Mouse (Mus musculus): Measurements from ENCODE around the gene Exog.

The Exog gene

GRCm38 (mm10) chr9:119465056-119465455, 20.3 kb downstream of the Exog start:
- DNase-seq = no peak

GRCm38 (mm10) chr9:119465595-119465994, 20.9 kb downstream of the Exog start:
- DNase-seq = peak; percentile 31

GRCm38 (mm10) chr9:119469691-119470353, 25.1 kb downstream of the Exog start:
- no peak for DNase-seq

- no peak for DNase-seq
These were observed 27.7 kb downstream of the Exog start for GRCm38 (mm10) chr9:119472412-119472918.

- DNase-seq = peak; percentile 54
These were observed 28.3 kb downstream of the Exog start for GRCm38 (mm10) chr9:119473011-119473410.

- DNase-seq = no peak
These were observed 28.9 kb downstream of the Exog start for GRCm38 (mm10) chr9:119473608-119474164.

GRCm38 (mm10) chr9:119474717-119475611, 30.2 kb downstream of the Exog start:
- no peak for DNase-seq

- DNase-seq = no peak
These were observed 33.0 kb downstream of the Exog start for GRCm38 (mm10) chr9:119477754-119478153.

- DNase-seq = peak; percentile 60
These were observed 33.6 kb downstream of the Exog start for GRCm38 (mm10) chr9:119478345-119478744.

- DNase-seq = no peak
These were observed 34.6 kb downstream of the Exog start for GRCm38 (mm10) chr9:119479297-119479696.

- DNase-seq = no peak
These were observed 36.9 kb downstream of the Exog start for GRCm38 (mm10) chr9:119481612-119482011.

- DNase-seq = peak; percentile 69
These were observed 39.0 kb downstream of the Exog start for GRCm38 (mm10) chr9:119483554-119484353.

- DNase-seq = no peak
These were observed 39.7 kb downstream of the Exog start for GRCm38 (mm10) chr9:119484420-119484819.

GRCm38 (mm10) chr9:119484868-119485267, 40.1 kb downstream of the Exog start:
- DNase-seq = no peak

GRCm38 (mm10) chr9:119496354-119496753, 51.6 kb downstream of the Exog start:
- no peak for DNase-seq

GRCm38 (mm10) chr9:119496960-119497359, 52.2 kb downstream of the Exog start:
- DNase-seq = no peak

- DNase-seq = peak; percentile 42
These were observed 53.0 kb downstream of the Exog start for GRCm38 (mm10) chr9:119497546-119498246.

- DNase-seq = no peak
These were observed 53.5 kb downstream of the Exog start for GRCm38 (mm10) chr9:119498247-119498607.

- DNase-seq = no peak
These were observed 54.1 kb downstream of the Exog start for GRCm38 (mm10) chr9:119498885-119499284.

- no peak for DNase-seq
These were observed 58.9 kb downstream of the Exog start for GRCm38 (mm10) chr9:119503613-119504012.

GRCm38 (mm10) chr9:119504981-119505658, 60.4 kb downstream of the Exog start:
- DNase-seq = no peak
